Mouse (Mus musculus): ENCODE measurements around the gene Spr. TPM values are rescaled to one million over a fixed set of nuclear protein-coding genes. Genes with fewer than 3 reads are reported as not detected.
"Not testable (repeated sequence)": the region's sequence is repeated elsewhere in the genome, so short reads cannot be mapped to it uniquely, and the experiment has no call there.

Gene Spr
- polyA plus RNA-seq, 1 experiment = 72.4 TPM

DNA sequence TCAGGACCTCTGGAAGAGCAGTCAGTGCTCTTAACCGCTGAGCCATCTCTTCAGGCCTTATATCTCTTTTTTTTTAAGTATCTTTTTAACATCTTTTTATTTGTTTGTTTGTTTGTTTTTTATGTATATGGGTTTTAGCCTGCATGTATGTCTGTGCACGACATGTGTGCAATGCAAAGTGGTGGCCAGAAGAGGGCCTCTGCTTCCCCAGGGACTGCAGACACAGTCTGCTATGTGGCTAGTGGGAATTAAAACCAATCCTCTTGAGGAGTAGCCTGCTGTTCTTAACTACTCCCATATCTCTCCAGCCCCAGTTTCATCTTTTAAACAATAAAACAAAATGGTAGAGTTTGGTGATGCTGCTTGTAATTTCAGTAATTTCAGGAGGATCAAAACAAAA, 2.0 kb upstream of the Spr start:
- Histone ChIP-seq H3ac (ENCODE audit: control insufficient read depth, insufficient read length) (no peak overlapping the region), H3K36me3 (ENCODE audit: control insufficient read depth, insufficient read depth) (no peaks in the 10 kb centered on the region), H3K79me2 (ENCODE audit: control insufficient read depth, insufficient read depth) (no peaks in the 10 kb centered on the region), H3K4me2 (ENCODE audit: low read depth) (no peak overlapping the region), H3K27me3 (ENCODE audit: control insufficient read depth, insufficient read depth, insufficient read length) (no peaks in the 10 kb centered on the region), H3K4me3 (no peak overlapping the region)
- TF ChIP-seq USF1 (IDR thresholded peaks at IDR 0.05; ENCODE audit: low read depth) (no peak), E2F4 (IDR thresholded peaks at IDR 0.05; ENCODE audit: insufficient read depth) (no peak), MYOG (IDR thresholded peaks at IDR 0.05; ENCODE audit: control insufficient read depth in 1 of 3, insufficient read depth in 1 of 3, insufficient read length in 2 of 3, low read depth in 2 of 3) (no peak), TCF3 (IDR thresholded peaks at IDR 0.05; ENCODE audit: insufficient read length, low read depth) (no peak), MAX (IDR thresholded peaks at IDR 0.05; ENCODE audit: low read depth) (no peak), POLR2A (IDR thresholded peaks at IDR 0.05; ENCODE audit: insufficient read length, low read depth) (no peak), POLR2AphosphoS2 (IDR thresholded peaks at IDR 0.05; ENCODE audit: insufficient read length, low read depth) (no peak), SRF (IDR thresholded peaks at IDR 0.05; ENCODE audit: control insufficient read depth, insufficient read length, low read depth) (no peak), MYOD1 (IDR thresholded peaks at IDR 0.05; ENCODE audit: control insufficient read depth in 1 of 3, insufficient read length in 2 of 3, low read depth in 2 of 3) (no peak), CEBPB (IDR thresholded peaks at IDR 0.05; ENCODE audit: insufficient read depth, poor library complexity, severe bottlenecking) (no peak), REST (IDR thresholded peaks at IDR 0.05; ENCODE audit: insufficient read depth, insufficient read length) (no peak), TCF12 (IDR thresholded peaks at IDR 0.05; ENCODE audit: insufficient read depth, poor library complexity, severe bottlenecking) (no peak)

DNA sequence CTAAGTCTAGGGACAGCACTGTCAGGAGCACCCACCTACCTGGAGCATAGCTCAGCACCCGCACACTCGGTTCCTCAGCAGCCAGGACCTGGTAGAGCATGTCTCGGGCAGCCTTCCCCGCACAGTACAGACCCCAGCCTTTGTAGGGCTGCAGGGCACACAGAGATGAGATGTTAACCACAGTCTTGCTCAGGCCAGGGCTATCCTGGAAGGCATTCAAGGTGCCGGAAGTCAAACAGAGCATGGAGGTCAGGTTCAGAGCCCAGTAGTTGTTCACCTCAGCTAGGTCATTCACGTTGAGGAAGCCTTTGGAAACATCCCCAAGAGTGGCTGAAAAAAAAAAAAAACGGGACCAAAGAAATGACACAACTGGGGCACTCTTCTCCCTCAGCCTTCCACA, 782 bp downstream of the Spr start:
- peak overlapping the region; percentile 77 for H3K4me2 ChIP-seq (ENCODE audit: low read depth)
- peak overlapping the region; percentile 100 for H3ac ChIP-seq (ENCODE audit: control insufficient read depth, insufficient read length)
- H3K79me2 ChIP-seq (ENCODE audit: control insufficient read depth, insufficient read depth); H3K36me3 ChIP-seq (ENCODE audit: control insufficient read depth, insufficient read depth); H3K27me3 ChIP-seq (ENCODE audit: control insufficient read depth, insufficient read depth, insufficient read length): not testable (repeated sequence)
- H3K4me3 ChIP-seq = peak overlapping the region; percentile 38

DNA sequence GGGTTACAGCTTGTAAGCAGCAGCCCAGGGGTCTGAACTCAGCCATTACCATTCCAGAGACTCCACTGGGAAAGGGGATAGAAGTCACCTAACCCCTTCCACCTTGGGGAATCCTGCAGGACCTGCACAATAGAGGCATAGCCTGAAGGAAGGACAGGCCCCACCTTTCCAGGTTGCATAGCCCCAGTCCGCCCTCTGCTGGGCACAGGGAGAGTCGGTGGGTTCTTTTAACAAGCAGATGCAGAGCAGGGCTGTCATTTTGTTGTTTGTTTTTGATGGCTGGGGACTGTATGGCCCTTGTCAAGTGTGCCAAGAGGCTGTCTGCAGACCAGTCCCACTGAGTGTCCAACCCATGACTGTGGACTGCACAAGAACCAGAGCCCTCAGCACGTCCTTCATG, 4.8 kb downstream of the Spr start:
- not testable (repeated sequence) for H3K79me2 ChIP-seq (ENCODE audit: control insufficient read depth, insufficient read depth); H3K4me3 ChIP-seq; H3K36me3 ChIP-seq (ENCODE audit: control insufficient read depth, insufficient read depth); H3K4me2 ChIP-seq (ENCODE audit: low read depth); H3K27me3 ChIP-seq (ENCODE audit: control insufficient read depth, insufficient read depth, insufficient read length); H3ac ChIP-seq (ENCODE audit: control insufficient read depth, insufficient read length)

DNA sequence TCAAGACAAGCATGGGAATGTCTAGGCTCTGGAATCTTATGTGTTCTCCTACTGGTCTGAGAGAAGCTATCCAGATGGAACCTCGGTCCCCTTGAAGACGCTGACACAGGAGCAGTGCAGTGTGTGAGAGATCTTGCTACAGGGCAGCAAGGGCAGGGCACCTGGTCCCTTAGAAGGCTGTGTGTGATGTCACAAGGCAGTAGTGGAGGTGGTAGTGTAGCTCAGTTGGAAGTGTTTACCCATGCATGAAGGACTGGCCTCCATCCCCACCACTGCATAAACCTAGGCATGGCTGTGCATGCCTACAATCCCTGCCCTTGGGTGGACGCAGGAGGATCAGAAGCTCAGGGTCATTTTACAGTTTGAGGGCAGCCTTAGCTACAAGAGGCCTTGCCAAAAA, 5.3 kb downstream of the Spr start:
- H3K79me2 ChIP-seq (ENCODE audit: control insufficient read depth, insufficient read depth); H3K4me2 ChIP-seq (ENCODE audit: low read depth); H3K4me3 ChIP-seq; H3ac ChIP-seq (ENCODE audit: control insufficient read depth, insufficient read length); H3K27me3 ChIP-seq (ENCODE audit: control insufficient read depth, insufficient read depth, insufficient read length); H3K36me3 ChIP-seq (ENCODE audit: control insufficient read depth, insufficient read depth): not testable (repeated sequence)

DNA sequence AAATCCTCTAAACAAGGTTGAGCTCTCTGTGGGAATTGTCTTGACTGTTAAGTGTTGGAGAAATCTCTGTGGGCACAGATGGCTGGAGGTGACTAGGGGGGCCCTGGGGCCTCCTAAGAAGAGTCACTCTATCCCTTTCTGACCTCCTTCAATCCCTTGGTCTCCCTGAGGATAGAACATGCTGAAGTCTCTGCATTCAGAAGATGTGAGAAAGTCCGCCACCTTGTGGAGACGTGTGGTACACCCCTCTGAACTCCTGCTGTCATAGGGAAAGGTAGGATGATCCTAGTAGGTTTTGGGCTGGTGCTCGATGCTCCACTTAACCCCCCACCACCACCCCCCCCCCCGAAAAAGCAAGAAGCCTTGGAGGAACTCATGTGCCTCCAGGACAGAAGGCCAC, 5.9 kb downstream of the Spr start:
- TF ChIP-seq SRF (IDR thresholded peaks at IDR 0.05; ENCODE audit: control insufficient read depth, insufficient read length, low read depth) (no peak), E2F4 (IDR thresholded peaks at IDR 0.05; ENCODE audit: insufficient read depth) (no peak), POLR2AphosphoS2 (IDR thresholded peaks at IDR 0.05; ENCODE audit: insufficient read length, low read depth) (no peak), MYOD1 (IDR thresholded peaks at IDR 0.05; ENCODE audit: control insufficient read depth in 1 of 3, insufficient read length in 2 of 3, low read depth in 2 of 3) (no peak), MYOG (IDR thresholded peaks at IDR 0.05; ENCODE audit: control insufficient read depth in 1 of 3, insufficient read depth in 1 of 3, insufficient read length in 2 of 3, low read depth in 2 of 3) (no peak), POLR2A (IDR thresholded peaks at IDR 0.05; ENCODE audit: insufficient read length, low read depth) (no peak), CEBPB (IDR thresholded peaks at IDR 0.05; ENCODE audit: insufficient read depth, poor library complexity, severe bottlenecking) (no peak), TCF3 (IDR thresholded peaks at IDR 0.05; ENCODE audit: insufficient read length, low read depth) (no peak), REST (IDR thresholded peaks at IDR 0.05; ENCODE audit: insufficient read depth, insufficient read length) (no peak), USF1 (IDR thresholded peaks at IDR 0.05; ENCODE audit: low read depth) (no peak), TCF12 (IDR thresholded peaks at IDR 0.05; ENCODE audit: insufficient read depth, poor library complexity, severe bottlenecking) (no peak), MAX (IDR thresholded peaks at IDR 0.05; ENCODE audit: low read depth) (no peak)
- Histone ChIP-seq H3K4me3 (no peak overlapping the region), H3K4me2 (ENCODE audit: low read depth) (no peak overlapping the region), H3K36me3 (ENCODE audit: control insufficient read depth, insufficient read depth) (no peaks in the 10 kb centered on the region), H3ac (ENCODE audit: control insufficient read depth, insufficient read length) (no peak overlapping the region), H3K27me3 (ENCODE audit: control insufficient read depth, insufficient read depth, insufficient read length) (no peaks in the 10 kb centered on the region), H3K79me2 (ENCODE audit: control insufficient read depth, insufficient read depth) (no peaks in the 10 kb centered on the region)

DNA sequence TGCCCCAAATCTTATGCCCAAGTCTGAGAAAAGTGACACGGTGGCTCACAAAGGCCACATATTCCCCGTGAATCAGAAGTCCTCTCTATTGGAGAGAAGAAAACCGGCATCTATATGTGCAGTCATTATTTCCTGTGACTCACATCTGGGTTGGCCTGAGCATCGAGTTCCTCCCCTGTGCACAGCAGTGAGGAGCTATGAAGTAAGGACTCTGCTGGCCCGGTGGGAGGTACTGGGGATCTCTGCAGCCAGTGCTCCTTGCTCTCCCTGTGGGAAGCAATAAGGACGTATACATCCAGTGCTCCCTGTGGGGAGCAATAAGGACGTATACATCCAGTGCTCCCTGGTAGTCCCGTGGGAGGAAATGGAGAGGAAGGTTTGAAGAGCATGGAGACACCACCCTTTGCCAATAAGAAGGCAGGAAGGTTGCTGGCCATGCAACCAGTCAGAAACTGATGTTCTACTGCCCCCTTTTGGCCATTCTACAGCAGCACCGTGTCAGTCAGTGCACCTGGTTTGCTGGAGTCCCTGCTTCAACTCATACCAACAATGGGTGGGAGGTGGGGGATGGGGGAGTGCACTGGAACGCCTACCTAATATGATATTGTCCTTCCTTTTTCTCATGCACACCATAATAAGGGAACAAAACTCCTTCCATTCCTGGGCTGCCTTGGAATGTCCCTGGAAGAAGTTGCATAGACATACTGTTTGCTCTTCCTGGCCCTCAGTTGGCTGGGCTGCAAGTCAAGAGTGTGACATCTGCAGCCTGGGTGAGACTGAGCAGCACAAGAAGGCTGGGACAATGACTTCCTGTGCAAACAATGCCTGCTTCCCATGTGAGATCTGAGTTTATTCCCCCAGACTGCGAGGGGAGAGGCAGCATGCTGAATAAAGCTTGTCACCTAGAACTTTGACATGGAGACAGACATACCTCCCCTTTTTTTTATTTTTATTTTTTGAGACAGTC, 19.7 kb downstream of the Spr start:
- H3K4me3 ChIP-seq; H3ac ChIP-seq (ENCODE audit: control insufficient read depth, insufficient read length); H3K27me3 ChIP-seq (ENCODE audit: control insufficient read depth, insufficient read depth, insufficient read length); H3K36me3 ChIP-seq (ENCODE audit: control insufficient read depth, insufficient read depth); H3K79me2 ChIP-seq (ENCODE audit: control insufficient read depth, insufficient read depth): not testable (repeated sequence)
- peak overlapping the region; percentile 3 for H3K4me2 ChIP-seq (ENCODE audit: low read depth)

All from myocyte (in vitro differentiated cells).